Mouse (Mus musculus): ENCODE data around the gene Aven. TPM values are rescaled to one million over a fixed set of nuclear protein-coding genes. Genes with fewer than 3 reads are reported as not detected.
A peak's percentile ranks its signal among the peaks of the same experiment; 100 is the strongest.

The Aven gene
- total and polyA plus RNA-seq, 3 experiments = 5.8 to 18.4 (median 16.9) TPM

GRCm38 (mm10) chr2:112491629-112492028 lies 1.1 kb upstream of the Aven start:
- no peaks in the 10 kb centered on the region for H3K79me2 ChIP-seq (replicated peaks; ENCODE audit: control insufficient read depth, insufficient read depth, low read length)

GRCm38 (mm10) chr2:112492431-112492855 lies 321 bp upstream of the Aven start:
- TF ChIP-seq POLR2A (IDR thresholded peaks at IDR 0.05; ENCODE audit: insufficient read depth, low read depth, low read length) (no peak), CTCF (IDR thresholded peaks at IDR 0.05) (no peak), EP300 (IDR thresholded peaks at IDR 0.05; ENCODE audit: insufficient read depth, low read depth, low read length) (no peak)

More at GRCm38 (mm10) chr2:112491629-112492028, 1.1 kb upstream of the Aven start:
- intact Hi-C loops (cut with DNase I) = loop anchor here (2.0 kb wide), 2 partner anchors 37 to 253 kb away; partner anchors contain the start of genes Emc7 and Lpcat4
- no peak overlapping the region for H3K9ac ChIP-seq (ENCODE audit: low read depth, low read length)
- peak overlapping the region; percentile 90; the same call in 1 of the 2 replicates for H3K27ac ChIP-seq
- TF ChIP-seq EP300 (IDR thresholded peaks at IDR 0.05; ENCODE audit: insufficient read depth, low read depth, low read length) = no peak
- no peak for TF ChIP-seq CTCF (IDR thresholded peaks at IDR 0.05)
- TF ChIP-seq POLR2A (IDR thresholded peaks at IDR 0.05; ENCODE audit: insufficient read depth, low read depth, low read length) = no peak
- no peak for DNase-seq
- peaks cover 1% of the 10 kb centered on the region; the same call in 1 of the 2 replicates for H3K36me3 ChIP-seq (ENCODE audit: control insufficient read depth, insufficient read depth, low read length)
- no peak overlapping the region for H3K4me3 ChIP-seq
- no peaks in the 10 kb centered on the region for H3K27me3 ChIP-seq (ENCODE audit: control insufficient read depth, insufficient read depth, low read length)
- WGBS = 77% methylated on average over 5 of the region's 5 CpGs
- peaks cover 2% of the 10 kb centered on the region; the same call in 1 of the 2 replicates for H3K4me1 ChIP-seq (ENCODE audit: control insufficient read depth, insufficient read depth, low read length)

GRCm38 (mm10) chr2:112493539-112494260 lies 936 bp downstream of the Aven start:
- peaks cover 1% of the 10 kb centered on the region; the same call in 1 of the 2 replicates for H3K36me3 ChIP-seq (ENCODE audit: control insufficient read depth, insufficient read depth, low read length)
- peak overlapping the region; percentile 48 for H3K4me3 ChIP-seq
- H3K4me1 ChIP-seq (ENCODE audit: control insufficient read depth, insufficient read depth, low read length) = peaks cover 2% of the 10 kb centered on the region; the same call in 1 of the 2 replicates
- H3K9ac ChIP-seq (ENCODE audit: low read depth, low read length) = peak overlapping the region; percentile 92
- TF ChIP-seq EP300 (IDR thresholded peaks at IDR 0.05; ENCODE audit: insufficient read depth, low read depth, low read length) = no peak
- 37% methylated on average over 11 of the region's 11 CpGs for WGBS
- no peaks in the 10 kb centered on the region for H3K27me3 ChIP-seq (ENCODE audit: control insufficient read depth, insufficient read depth, low read length)
- intact Hi-C loops (cut with DNase I) = loop anchor here (2.0 kb wide), 2 partner anchors 39 to 255 kb away; partner anchors contain the start of genes Emc7 and Lpcat4
- H3K27ac ChIP-seq = peak overlapping the region; percentile 90
- H3K79me2 ChIP-seq (replicated peaks; ENCODE audit: control insufficient read depth, insufficient read depth, low read length) = no peaks in the 10 kb centered on the region
- no peak for DNase-seq

More at GRCm38 (mm10) chr2:112492431-112492855, 321 bp upstream of the Aven start:
- 6% methylated on average over 9 of the region's 9 CpGs for WGBS
- Histone ChIP-seq H3K4me1 (ENCODE audit: control insufficient read depth, insufficient read depth, low read length) (peaks cover 2% of the 10 kb centered on the region; the same call in 1 of the 2 replicates), H3K36me3 (ENCODE audit: control insufficient read depth, insufficient read depth, low read length) (peaks cover 1% of the 10 kb centered on the region; the same call in 1 of the 2 replicates), H3K79me2 (replicated peaks; ENCODE audit: control insufficient read depth, insufficient read depth, low read length) (no peaks in the 10 kb centered on the region), H3K9ac (ENCODE audit: low read depth, low read length) (peak overlapping the region; percentile 98), H3K27ac (peak overlapping the region; percentile 90), H3K27me3 (ENCODE audit: control insufficient read depth, insufficient read depth, low read length) (no peaks in the 10 kb centered on the region), H3K4me3 (peak overlapping the region; percentile 48)
- intact Hi-C loops (cut with DNase I) = loop anchor here (2.0 kb wide), 2 partner anchors 38 to 254 kb away; partner anchors contain the start of genes Emc7 and Lpcat4
- no peak for DNase-seq

GRCm38 (mm10) chr2:112497851-112498250 lies 5.1 kb downstream of the Aven start:
- no peak overlapping the region for H3K4me3 ChIP-seq
- TF ChIP-seq POLR2A (IDR thresholded peaks at IDR 0.05; ENCODE audit: insufficient read depth, low read depth, low read length) = no peak
- TF ChIP-seq CTCF (IDR thresholded peaks at IDR 0.05) = no peak
- TF ChIP-seq EP300 (IDR thresholded peaks at IDR 0.05; ENCODE audit: insufficient read depth, low read depth, low read length) = no peak
- no peak overlapping the region for H3K27ac ChIP-seq
- H3K36me3 ChIP-seq (ENCODE audit: control insufficient read depth, insufficient read depth, low read length) = peaks cover 1% of the 10 kb centered on the region; the same call in 1 of the 2 replicates
- intact Hi-C loops (cut with DNase I) = no loop called here
- H3K27me3 ChIP-seq (ENCODE audit: control insufficient read depth, insufficient read depth, low read length) = no peaks in the 10 kb centered on the region
- DNase-seq = no peak
- 69% methylated on average over 7 of the region's 7 CpGs for WGBS
- H3K9ac ChIP-seq (ENCODE audit: low read depth, low read length) = no peak overlapping the region
- H3K79me2 ChIP-seq (replicated peaks; ENCODE audit: control insufficient read depth, insufficient read depth, low read length) = no peaks in the 10 kb centered on the region
- peaks cover 2% of the 10 kb centered on the region; the same call in 1 of the 2 replicates for H3K4me1 ChIP-seq (ENCODE audit: control insufficient read depth, insufficient read depth, low read length)

GRCm38 (mm10) chr2:112501209-112501608 lies 8.4 kb downstream of the Aven start:
- intact Hi-C loops (cut with DNase I) = loop anchor here (1.0 to 5.0 kb wide), 2 partner anchors 266 to 736 kb away; no protein-coding TSS in a partner anchor
- no peak overlapping the region for H3K27ac ChIP-seq
- WGBS = 0% methylated on average over 6 of the region's 6 CpGs
- H3K79me2 ChIP-seq (replicated peaks; ENCODE audit: control insufficient read depth, insufficient read depth, low read length) = no peaks in the 10 kb centered on the region
- H3K9ac ChIP-seq (ENCODE audit: low read depth, low read length) = no peak overlapping the region
- H3K4me3 ChIP-seq = no peak overlapping the region
- TF ChIP-seq EP300 (IDR thresholded peaks at IDR 0.05; ENCODE audit: insufficient read depth, low read depth, low read length) (0 out of 2 replicates have a peak, but pooled peaks have one; percentile 34), POLR2A (IDR thresholded peaks at IDR 0.05; ENCODE audit: insufficient read depth, low read depth, low read length) (no peak), CTCF (IDR thresholded peaks at IDR 0.05) (peak; percentile 82)
- H3K27me3 ChIP-seq (ENCODE audit: control insufficient read depth, insufficient read depth, low read length) = no peaks in the 10 kb centered on the region
- H3K36me3 ChIP-seq (ENCODE audit: control insufficient read depth, insufficient read depth, low read length) = no peaks in the 10 kb centered on the region
- DNase-seq = peak; percentile 71 to 77
- H3K4me1 ChIP-seq (ENCODE audit: control insufficient read depth, insufficient read depth, low read length) = no peaks in the 10 kb centered on the region
